Mouse (Mus musculus) testis, adult 2 months (tissue): ENCODE data around the gene Zfp536. TPM values are rescaled to one million over a fixed set of nuclear protein-coding genes. Genes with fewer than 3 reads are reported as not detected.

Experiments used
- H3K27ac ChIP-seq: fragments of 200-500 bp; 2 replicates; pipeline ENCODE4 v1.5.1; 2012; ENCODE audit warnings: low read depth, low read length; ENCODE audit not compliant: control insufficient read depth, insufficient read depth
- H3K27me3 ChIP-seq: fragments of 200-500 bp; 2 replicates; pipeline ENCODE4 v1.6.1; 2012; ENCODE audit warnings: mild to moderate bottlenecking, low read length, moderate library complexity; ENCODE audit not compliant: control insufficient read depth, insufficient read depth
- H3K36me3 ChIP-seq: fragments of 200-500 bp; 2 replicates; pipeline ENCODE4 v1.6.1; 2012; ENCODE audit warnings: mild to moderate bottlenecking, low read length; ENCODE audit not compliant: control insufficient read depth, insufficient read depth
- H3K4me1 ChIP-seq: fragments of 200-500 bp; 2 replicates; pipeline ENCODE4 v1.6.1; 2012; ENCODE audit warnings: low read length; ENCODE audit not compliant: control insufficient read depth, insufficient read depth
- H3K4me3 ChIP-seq: fragments of 200-500 bp; 2 replicates; pipeline ENCODE4 v1.5.1; 2012; ENCODE audit warnings: low read depth, mild to moderate bottlenecking, low read length, moderate library complexity, mixed read lengths; ENCODE audit not compliant: control insufficient read depth
- CTCF ChIP-seq: fragments of 200-500 bp; IDR thresholded peaks from 2 replicates; pipeline ENCODE4 v1.5.1; 2012; ENCODE audit warnings: low read depth, mild to moderate bottlenecking, inconsistent platforms, low read length, moderate library complexity; ENCODE audit not compliant: control insufficient read depth, insufficient read depth, insufficient replicate concordance
- POLR2A ChIP-seq: fragments of 200-500 bp; IDR thresholded peaks from 2 replicates; pipeline ENCODE4 v1.6.1; 2012; ENCODE audit warnings: low read depth, mild to moderate bottlenecking, inconsistent platforms, low read length, moderate library complexity; ENCODE audit not compliant: control insufficient read depth
- polyA plus RNA-seq: library from polyadenylated mRNA; depleted of rRNA; stranded (reverse); fragments of >200 nt; gene quantifications from 2 replicates; pipeline ENCODE4 v1.2.3, GENCODE M21; 2012

The Zfp536 gene
- polyA plus RNA-seq, 1 experiment = 3.9 TPM

GRCm38 (mm10) chr7:37753024-37753423 lies 20.4 kb downstream of the Zfp536 start:
- Histone ChIP-seq H3K27ac (no peak overlapping the region), H3K27me3 (no peaks in the 10 kb centered on the region)

GRCm38 (mm10) chr7:37746133-37746761 lies 27.2 kb downstream of the Zfp536 start:
- Histone ChIP-seq H3K4me3 (no peak overlapping the region), H3K27ac (no peak overlapping the region), H3K36me3 (no peaks in the 10 kb centered on the region), H3K4me1 (no peaks in the 10 kb centered on the region), H3K27me3 (no peaks in the 10 kb centered on the region)
- no peak for TF ChIP-seq CTCF
- no peak for TF ChIP-seq POLR2A

More at GRCm38 (mm10) chr7:37753024-37753423, 20.4 kb downstream of the Zfp536 start:
- Histone ChIP-seq H3K36me3 (no peaks in the 10 kb centered on the region), H3K4me1 (no peaks in the 10 kb centered on the region), H3K4me3 (no peak overlapping the region)
- no peak for TF ChIP-seq CTCF
- TF ChIP-seq POLR2A = no peak

- H3K4me1 ChIP-seq = no peaks in the 10 kb centered on the region
- H3K27me3 ChIP-seq = no peaks in the 10 kb centered on the region
- no peak overlapping the region for H3K27ac ChIP-seq
Observed at GRCm38 (mm10) chr7:37743350-37743749, 30.1 kb downstream of the Zfp536 start.

GRCm38 (mm10) chr7:37737191-37737590 lies 36.2 kb downstream of the Zfp536 start:
- H3K36me3 ChIP-seq = no peaks in the 10 kb centered on the region
- no peak overlapping the region for H3K27ac ChIP-seq
- no peak overlapping the region for H3K4me3 ChIP-seq
- H3K4me1 ChIP-seq = no peaks in the 10 kb centered on the region
- H3K27me3 ChIP-seq = no peaks in the 10 kb centered on the region
- TF ChIP-seq POLR2A = no peak
- TF ChIP-seq CTCF = no peak

More at GRCm38 (mm10) chr7:37743350-37743749, 30.1 kb downstream of the Zfp536 start:
- Histone ChIP-seq H3K36me3 (no peaks in the 10 kb centered on the region), H3K4me3 (no peak overlapping the region)
- TF ChIP-seq CTCF (no peak), POLR2A (no peak)

- H3K27ac ChIP-seq = no peak overlapping the region
- no peak overlapping the region for H3K4me3 ChIP-seq
- H3K36me3 ChIP-seq = no peaks in the 10 kb centered on the region
- no peaks in the 10 kb centered on the region for H3K27me3 ChIP-seq
- TF ChIP-seq POLR2A (no peak), CTCF (no peak)
- H3K4me1 ChIP-seq = no peaks in the 10 kb centered on the region
Observed at GRCm38 (mm10) chr7:37736413-37736720, 37.1 kb downstream of the Zfp536 start.

GRCm38 (mm10) chr7:37735707-37736412 lies 37.6 kb downstream of the Zfp536 start:
- Histone ChIP-seq H3K36me3 (no peaks in the 10 kb centered on the region), H3K27ac (no peak overlapping the region), H3K27me3 (no peaks in the 10 kb centered on the region), H3K4me1 (no peaks in the 10 kb centered on the region), H3K4me3 (no peak overlapping the region)
- TF ChIP-seq POLR2A (no peak), CTCF (no peak)

GRCm38 (mm10) chr7:37735101-37735500 lies 38.3 kb downstream of the Zfp536 start:
- Histone ChIP-seq H3K36me3 (no peaks in the 10 kb centered on the region), H3K27ac (no peak overlapping the region), H3K4me3 (no peak overlapping the region), H3K4me1 (no peaks in the 10 kb centered on the region), H3K27me3 (no peaks in the 10 kb centered on the region)
- no peak for TF ChIP-seq POLR2A
- no peak for TF ChIP-seq CTCF

- no peaks in the 10 kb centered on the region for H3K36me3 ChIP-seq
- no peak overlapping the region for H3K4me3 ChIP-seq
- no peak overlapping the region for H3K27ac ChIP-seq
- H3K27me3 ChIP-seq = no peaks in the 10 kb centered on the region
- no peaks in the 10 kb centered on the region for H3K4me1 ChIP-seq
- TF ChIP-seq POLR2A (no peak), CTCF (no peak)
Observed at GRCm38 (mm10) chr7:37734576-37734975, 38.9 kb downstream of the Zfp536 start.
